Mouse (Mus musculus) hindbrain, embryonic 15.5 days (tissue): ENCODE data around the gene Trpc7. TPM values are rescaled to one million over a fixed set of nuclear protein-coding genes. Genes with fewer than 3 reads are reported as not detected.

Experiments used
- ATAC-seq: fragments of 200-750 bp; cut with Nextera tagmentation; 2 replicates; pipeline ENCODE4 v1.8.0; 2017; ENCODE audit warnings: low read depth, moderate number of reproducible peaks, moderate TSS enrichment; ENCODE audit not compliant: low FRiP score
- H3K27ac ChIP-seq: fragments of 300-500 bp; sonication (generic); replicated peaks from 2 replicates; pipeline ENCODE4 v1.5.1; 2015; ENCODE audit warnings: mild to moderate bottlenecking, inconsistent platforms
- H3K27me3 ChIP-seq: fragments of 300-500 bp; sonication (generic); 2 replicates; pipeline ENCODE4 v1.6.1; 2015; ENCODE audit warnings: control low read depth, inconsistent platforms
- H3K36me3 ChIP-seq: fragments of 300-500 bp; sonication (generic); 2 replicates; pipeline ENCODE4 v1.6.1; 2015; ENCODE audit warnings: control low read depth, inconsistent platforms
- H3K4me1 ChIP-seq: fragments of 300-500 bp; sonication (generic); replicated peaks from 2 replicates; pipeline ENCODE4 v1.6.1; 2015; ENCODE audit warnings: control low read depth, inconsistent platforms
- H3K4me2 ChIP-seq: fragments of 300-500 bp; sonication (generic); 2 replicates; pipeline ENCODE4 v1.6.1; 2015; ENCODE audit warnings: moderate library complexity, mild to moderate bottlenecking, inconsistent platforms
- H3K4me3 ChIP-seq: fragments of 300-500 bp; sonication (generic); 2 replicates; pipeline ENCODE4 v1.5.1; 2015; ENCODE audit warnings: mild to moderate bottlenecking, inconsistent platforms
- H3K9ac ChIP-seq: fragments of 300-500 bp; sonication (generic); 2 replicates; pipeline ENCODE4 v1.6.1; 2015; ENCODE audit warnings: inconsistent platforms
- H3K9me3 ChIP-seq: fragments of 300-500 bp; sonication (generic); 2 replicates; pipeline ENCODE4 v1.6.1; 2016; ENCODE audit warnings: control low read depth, inconsistent platforms
- WGBS: fragments of 180-500 bp; shearing (Covaris S2); methylation state at CpG from one replicate; pipeline ENCODE4 v1.1.7; 2015; 5-methylcytosine and 5-hydroxymethylcytosine counted together
- polyA plus RNA-seq: library from polyadenylated mRNA; unstranded; fragments of >200 nt; fragmentation: Nextera tagmentation; extraction: Ambion mirVana; gene quantifications from 2 replicates; pipeline ENCODE4 v1.2.1, GENCODE M21; 2015

Trpc7 gene
- polyA plus RNA-seq, 1 experiment from 2014 or later: 5.6 TPM

DNA sequence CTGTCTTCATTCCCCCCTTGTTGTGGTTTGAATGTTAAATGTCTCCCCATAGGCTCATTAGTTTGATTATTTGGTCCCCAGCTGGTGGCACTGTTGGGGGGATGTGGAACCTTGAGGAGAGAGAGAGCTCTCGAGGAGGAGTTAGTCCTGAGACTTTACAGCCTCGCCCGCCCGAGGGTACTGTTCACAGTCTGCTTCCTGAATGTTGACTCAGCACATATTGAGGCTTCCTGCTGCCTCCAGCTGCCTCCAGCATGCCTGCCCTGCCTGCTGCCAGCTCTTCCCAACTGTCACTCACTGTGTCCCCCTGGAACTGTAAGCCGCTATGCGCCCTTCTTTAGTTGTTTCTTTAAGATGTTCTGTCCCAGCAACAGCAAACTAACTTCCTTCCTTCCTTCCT is 31.2 kb downstream of the Trpc7 start:
- Histone ChIP-seq H3K4me2 (no peak overlapping the region), H3K9ac (no peak overlapping the region), H3K27ac (no peak overlapping the region), H3K4me3 (no peak overlapping the region), H3K4me1 (0 out of 2 replicates have a peak, but pooled peaks cover 3% of the 10 kb centered on the region), H3K9me3 (no peaks in the 10 kb centered on the region), H3K36me3 (no peaks in the 10 kb centered on the region), H3K27me3 (no peaks in the 10 kb centered on the region)
- no peak for ATAC-seq
- WGBS: 81% methylated on average over 6 of the region's 6 CpGs

DNA sequence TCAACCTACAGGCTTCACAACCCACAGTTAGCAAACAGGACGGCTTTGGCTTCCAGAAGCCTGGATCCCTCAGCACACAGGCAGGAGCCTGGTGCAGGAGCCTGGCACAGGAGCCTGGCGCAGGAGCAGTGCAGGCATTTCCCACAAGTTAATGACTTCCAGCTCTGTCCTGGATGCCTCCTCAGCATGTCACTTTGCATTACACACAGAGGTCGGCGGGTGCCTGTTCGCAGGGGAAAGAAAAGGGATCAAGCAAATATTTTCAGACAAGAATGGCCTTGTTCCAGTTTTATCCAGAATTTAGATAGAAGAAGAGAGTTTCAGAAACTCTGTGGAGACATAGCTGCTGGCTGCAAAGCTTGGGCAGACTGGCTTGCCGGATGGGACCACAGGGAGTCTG is 33.8 kb downstream of the Trpc7 start:
- Histone ChIP-seq H3K4me1 (0 out of 2 replicates have a peak, but pooled peaks cover 3% of the 10 kb centered on the region), H3K9me3 (no peaks in the 10 kb centered on the region), H3K9ac (no peak overlapping the region), H3K27me3 (no peaks in the 10 kb centered on the region), H3K36me3 (no peaks in the 10 kb centered on the region), H3K4me3 (no peak overlapping the region), H3K27ac (no peak overlapping the region), H3K4me2 (no peak overlapping the region)
- 47% methylated on average over 6 of the region's 6 CpGs for WGBS
- no peak for ATAC-seq

DNA sequence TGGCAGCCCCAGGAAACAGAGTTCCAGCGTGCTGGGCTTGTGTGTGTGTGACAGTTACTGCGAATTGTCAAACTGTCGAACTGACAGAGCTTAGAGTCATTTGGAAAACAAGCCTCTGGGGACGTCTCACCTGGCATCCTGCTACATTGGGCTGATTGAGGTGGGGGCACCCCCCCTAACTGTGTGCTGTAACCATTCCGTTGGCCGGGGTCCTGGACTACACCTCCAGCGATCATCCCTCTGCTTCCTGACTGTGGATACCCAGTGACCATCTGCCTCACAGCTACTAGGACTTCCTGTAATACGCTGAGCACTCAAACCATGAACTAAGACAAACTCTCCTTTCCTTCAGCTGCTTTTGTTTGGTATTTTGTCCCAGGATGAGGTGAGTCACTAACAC is 41.3 kb downstream of the Trpc7 start:
- no peak for ATAC-seq
- Histone ChIP-seq H3K36me3 (no peaks in the 10 kb centered on the region), H3K9me3 (no peaks in the 10 kb centered on the region), H3K27me3 (no peaks in the 10 kb centered on the region), H3K9ac (no peak overlapping the region), H3K27ac (no peak overlapping the region), H3K4me3 (no peak overlapping the region), H3K4me1 (0 out of 2 replicates have a peak, but pooled peaks cover 3% of the 10 kb centered on the region), H3K4me2 (no peak overlapping the region)
- WGBS: 75% methylated on average over 8 of the region's 8 CpGs

DNA sequence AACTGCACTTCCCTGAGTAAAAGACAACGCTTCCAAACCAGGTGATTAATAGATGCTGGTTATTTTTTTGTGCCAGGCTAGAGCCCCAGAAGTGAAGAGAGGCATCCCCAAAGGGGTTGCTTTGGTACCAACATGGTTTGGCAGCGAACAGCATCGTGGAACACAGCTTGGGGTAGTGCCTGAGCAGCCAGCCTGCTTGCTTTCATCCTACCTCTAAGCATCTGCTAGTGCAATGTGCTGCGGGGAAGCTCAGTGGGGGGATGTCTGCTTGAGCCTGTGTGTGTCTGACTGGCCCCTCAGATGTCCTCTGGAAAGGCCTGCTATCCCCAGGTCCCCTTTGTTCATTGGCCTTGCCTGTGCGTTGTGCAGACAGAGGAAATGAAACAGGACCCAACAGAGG is 42.4 kb downstream of the Trpc7 start:
- Histone ChIP-seq H3K9ac (no peak overlapping the region), H3K9me3 (no peaks in the 10 kb centered on the region), H3K36me3 (no peaks in the 10 kb centered on the region), H3K4me2 (no peak overlapping the region), H3K27me3 (no peaks in the 10 kb centered on the region), H3K4me3 (no peak overlapping the region), H3K27ac (no peak overlapping the region), H3K4me1 (0 out of 2 replicates have a peak, but pooled peaks cover 3% of the 10 kb centered on the region)
- ATAC-seq: no peak
- 36% methylated on average over 5 of the region's 5 CpGs for WGBS

DNA sequence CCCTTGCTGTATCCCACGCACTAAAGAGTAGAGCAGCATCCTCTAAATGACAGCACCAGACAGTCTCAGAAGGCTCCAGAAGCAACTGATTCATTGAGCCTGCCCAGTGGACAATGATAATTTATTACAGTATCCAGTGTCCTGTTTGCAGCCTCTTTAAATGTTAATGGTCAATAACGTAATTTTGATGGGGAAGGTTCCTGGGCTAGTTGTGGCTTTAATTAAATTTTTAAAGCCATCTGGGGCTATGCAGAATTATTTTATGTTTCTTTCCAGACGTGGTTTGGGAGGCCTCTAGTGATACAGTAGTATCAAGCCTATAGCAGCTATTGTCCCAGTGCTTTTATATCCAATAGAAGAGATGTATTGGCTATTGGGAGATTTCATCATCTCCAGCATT is 49.9 kb downstream of the Trpc7 start:
- H3K27ac ChIP-seq: no peak overlapping the region
- H3K4me2 ChIP-seq: no peak overlapping the region
- H3K9me3 ChIP-seq: no peaks in the 10 kb centered on the region
- no peaks in the 10 kb centered on the region for H3K4me1 ChIP-seq
- no peak overlapping the region for H3K9ac ChIP-seq
- no peaks in the 10 kb centered on the region for H3K36me3 ChIP-seq
- WGBS: 79% methylated on average over 3 of the region's 3 CpGs
- no peak overlapping the region for H3K4me3 ChIP-seq
- H3K27me3 ChIP-seq: no peaks in the 10 kb centered on the region
- no peak for ATAC-seq

DNA sequence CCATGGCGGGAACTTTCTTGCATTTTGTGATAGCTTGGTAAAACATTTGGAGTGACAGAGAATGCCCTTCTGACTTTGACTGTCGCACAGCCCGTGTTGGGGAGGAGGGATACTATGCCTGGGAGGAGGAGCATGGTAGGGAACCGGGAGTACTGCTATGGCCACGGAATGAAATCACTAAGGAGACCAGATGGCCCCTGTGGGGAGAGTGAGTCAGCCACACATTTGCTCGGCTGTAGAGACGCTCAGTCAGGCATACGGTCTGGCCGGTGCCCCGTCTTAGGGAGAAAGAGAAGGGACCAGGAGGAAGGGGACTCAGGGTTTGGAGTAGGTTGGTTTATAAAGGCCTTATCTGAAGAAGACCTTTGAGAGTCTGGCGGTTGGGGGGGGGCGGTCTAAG is 80.3 kb downstream of the Trpc7 start:
- no peak overlapping the region for H3K9ac ChIP-seq
- no peaks in the 10 kb centered on the region for H3K4me1 ChIP-seq
- no peak overlapping the region for H3K4me3 ChIP-seq
- no peak overlapping the region for H3K4me2 ChIP-seq
- WGBS: 78% methylated on average over 12 of the region's 12 CpGs
- no peaks in the 10 kb centered on the region for H3K9me3 ChIP-seq
- H3K27ac ChIP-seq: no peak overlapping the region
- ATAC-seq: no peak
- no peaks in the 10 kb centered on the region for H3K27me3 ChIP-seq
- no peaks in the 10 kb centered on the region for H3K36me3 ChIP-seq

DNA sequence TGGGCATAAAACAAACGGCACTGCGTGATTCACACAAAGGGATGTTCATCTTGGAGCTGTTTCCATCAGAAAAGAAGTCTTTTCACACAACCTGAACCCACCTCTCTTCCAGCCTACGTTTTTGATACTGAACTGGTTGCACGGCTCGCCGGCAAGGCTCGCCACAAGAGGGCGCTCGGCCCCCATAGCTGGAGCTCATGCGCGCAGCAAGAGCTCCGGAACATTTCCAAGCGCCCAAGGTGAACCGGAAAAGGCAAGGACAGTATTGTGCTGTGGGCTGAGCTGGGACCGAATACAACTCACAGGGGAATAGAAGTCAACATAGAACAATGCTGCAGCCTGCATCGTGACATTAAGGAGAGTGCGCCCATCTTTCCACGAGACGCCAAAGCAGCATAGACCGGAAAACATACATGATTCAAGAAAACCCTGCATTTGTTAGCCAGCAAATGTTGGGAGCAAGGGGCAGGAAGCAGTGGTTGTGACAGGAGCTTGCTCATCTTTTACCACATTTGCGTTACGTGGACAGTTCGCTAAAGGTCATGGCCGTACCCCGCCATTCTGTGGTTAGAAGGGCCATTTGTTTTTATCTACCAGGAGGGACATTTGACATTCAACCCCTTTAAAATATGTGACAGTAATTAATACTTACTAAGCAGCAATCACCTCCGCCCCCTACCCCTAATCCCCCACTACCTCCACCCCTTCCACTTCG is 88.9 kb downstream of the Trpc7 start:
- H3K4me3 ChIP-seq: peak overlapping the region; percentile 25
- peaks cover 7% of the 10 kb centered on the region for H3K4me1 ChIP-seq
- H3K27ac ChIP-seq: peak overlapping the region; percentile 41
- H3K9ac ChIP-seq: peak overlapping the region; percentile 20
- H3K36me3 ChIP-seq: no peaks in the 10 kb centered on the region
- no peaks in the 10 kb centered on the region for H3K9me3 ChIP-seq
- H3K4me2 ChIP-seq: peak overlapping the region; percentile 55
- WGBS: 13% methylated on average over 27 of the region's 27 CpGs
- 0 out of 2 replicates have a peak, but pooled peaks cover 3% of the 10 kb centered on the region for H3K27me3 ChIP-seq
- peak; percentile 69 for ATAC-seq

DNA sequence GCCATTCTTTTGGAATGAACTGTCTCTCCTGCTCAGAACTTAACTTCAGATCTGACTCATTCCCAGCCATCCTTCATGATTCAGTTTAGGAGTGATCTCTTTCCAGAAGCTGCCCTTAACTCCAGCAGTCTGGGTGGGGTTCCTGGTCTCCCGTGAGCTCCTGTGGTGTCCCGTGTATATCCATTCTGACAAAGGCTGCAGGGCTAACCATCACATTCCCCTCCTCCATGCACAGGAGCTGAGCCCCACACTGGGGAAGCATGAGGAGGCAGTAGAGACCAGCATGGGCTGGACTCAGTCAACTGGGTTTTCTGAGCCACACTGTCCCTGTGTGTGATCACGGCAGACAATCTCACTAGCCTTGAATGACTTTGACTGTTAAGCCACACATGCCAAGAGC is 90.7 kb downstream of the Trpc7 start:
- H3K36me3 ChIP-seq: no peaks in the 10 kb centered on the region
- no peaks in the 10 kb centered on the region for H3K9me3 ChIP-seq
- ATAC-seq: no peak
- peak overlapping the region; percentile 34; the same call in 1 of the 2 replicates for H3K27ac ChIP-seq
- no peak overlapping the region for H3K4me2 ChIP-seq
- no peak overlapping the region for H3K9ac ChIP-seq
- 90% methylated on average over 3 of the region's 3 CpGs for WGBS
- no peak overlapping the region for H3K4me3 ChIP-seq
- H3K27me3 ChIP-seq: 0 out of 2 replicates have a peak, but pooled peaks cover 3% of the 10 kb centered on the region
- H3K4me1 ChIP-seq: peaks cover 7% of the 10 kb centered on the region

DNA sequence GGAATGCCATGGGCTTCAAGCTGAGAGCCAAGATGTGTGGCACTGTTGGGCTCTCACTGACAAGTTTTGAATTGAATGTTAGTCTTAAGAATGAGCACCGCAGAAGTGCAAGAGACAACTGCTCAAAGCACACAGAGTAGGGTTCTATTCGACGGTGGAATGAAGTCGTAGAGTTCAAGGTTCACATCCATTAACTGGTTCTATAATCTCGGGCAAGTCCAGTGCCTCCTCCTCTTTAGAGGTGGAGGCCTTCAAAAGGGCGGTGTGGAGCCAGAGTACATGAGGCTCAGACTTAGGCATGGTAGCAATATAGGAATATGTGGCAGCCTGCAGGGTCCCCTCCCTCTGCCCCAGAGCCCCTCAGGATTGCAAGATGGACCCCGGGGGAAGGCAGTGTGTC is 98.3 kb downstream of the Trpc7 start:
- 83% methylated on average over 7 of the region's 7 CpGs for WGBS
- H3K4me3 ChIP-seq: no peak overlapping the region
- no peak overlapping the region for H3K9ac ChIP-seq
- H3K36me3 ChIP-seq: no peaks in the 10 kb centered on the region
- no peaks in the 10 kb centered on the region for H3K27me3 ChIP-seq
- no peak overlapping the region for H3K27ac ChIP-seq
- peaks cover 16% of the 10 kb centered on the region for H3K4me1 ChIP-seq
- ATAC-seq: no peak
- H3K9me3 ChIP-seq: no peaks in the 10 kb centered on the region
- H3K4me2 ChIP-seq: no peak overlapping the region

DNA sequence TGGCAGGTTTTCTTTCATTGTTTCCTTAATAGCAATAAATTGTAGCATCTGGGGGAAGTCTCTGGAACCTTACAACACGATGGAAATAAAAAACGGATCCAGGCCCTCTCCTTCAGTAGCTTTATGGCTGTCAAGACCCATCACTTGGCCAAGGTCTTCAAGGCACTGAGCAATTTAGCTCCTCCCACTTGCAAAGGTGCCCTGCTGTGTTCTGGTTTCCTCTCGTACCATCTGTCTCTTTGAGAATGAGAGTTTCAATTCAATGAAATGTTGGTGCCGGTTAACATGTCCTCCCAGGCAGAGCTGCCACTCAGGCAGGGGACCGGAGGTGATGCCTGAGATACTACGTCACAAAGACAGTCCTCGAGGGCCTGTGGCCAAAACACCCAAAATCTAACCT is 100.3 kb downstream of the Trpc7 start:
- Histone ChIP-seq H3K4me1 (peaks cover 16% of the 10 kb centered on the region), H3K9me3 (no peaks in the 10 kb centered on the region), H3K27ac (no peak overlapping the region), H3K4me2 (no peak overlapping the region), H3K27me3 (no peaks in the 10 kb centered on the region), H3K36me3 (no peaks in the 10 kb centered on the region), H3K4me3 (no peak overlapping the region), H3K9ac (no peak overlapping the region)
- WGBS: 66% methylated on average over 7 of the region's 7 CpGs
- no peak for ATAC-seq

DNA sequence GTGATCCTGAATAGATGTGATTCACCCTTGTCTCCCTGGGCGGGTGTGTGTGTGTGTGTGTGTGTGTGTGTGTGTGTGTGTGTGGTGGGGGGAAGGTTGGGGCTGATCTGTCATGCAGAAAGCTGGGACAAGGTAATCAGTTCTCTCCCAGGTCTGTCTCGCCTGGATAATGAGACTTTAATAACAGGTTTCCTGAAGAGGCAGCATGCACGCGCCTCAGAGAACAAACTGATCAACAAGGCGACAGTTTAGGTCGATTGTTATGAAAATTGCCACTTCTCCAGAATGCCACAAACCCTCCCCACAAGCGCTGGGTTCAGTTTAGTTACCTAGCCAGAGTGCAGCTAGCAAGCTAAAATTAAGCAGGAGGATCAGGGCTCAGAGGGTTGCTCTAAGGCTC is 101.4 kb downstream of the Trpc7 start:
- 0 out of 2 replicates have a peak overlapping the region, but pooled peaks have one; percentile 0 for H3K27ac ChIP-seq
- H3K36me3 ChIP-seq: no peaks in the 10 kb centered on the region
- no peak overlapping the region for H3K4me3 ChIP-seq
- WGBS: 26% methylated on average over 7 of the region's 7 CpGs
- no peaks in the 10 kb centered on the region for H3K9me3 ChIP-seq
- no peak for ATAC-seq
- no peaks in the 10 kb centered on the region for H3K27me3 ChIP-seq
- no peak overlapping the region for H3K9ac ChIP-seq
- peaks cover 16% of the 10 kb centered on the region for H3K4me1 ChIP-seq
- H3K4me2 ChIP-seq: no peak overlapping the region

DNA sequence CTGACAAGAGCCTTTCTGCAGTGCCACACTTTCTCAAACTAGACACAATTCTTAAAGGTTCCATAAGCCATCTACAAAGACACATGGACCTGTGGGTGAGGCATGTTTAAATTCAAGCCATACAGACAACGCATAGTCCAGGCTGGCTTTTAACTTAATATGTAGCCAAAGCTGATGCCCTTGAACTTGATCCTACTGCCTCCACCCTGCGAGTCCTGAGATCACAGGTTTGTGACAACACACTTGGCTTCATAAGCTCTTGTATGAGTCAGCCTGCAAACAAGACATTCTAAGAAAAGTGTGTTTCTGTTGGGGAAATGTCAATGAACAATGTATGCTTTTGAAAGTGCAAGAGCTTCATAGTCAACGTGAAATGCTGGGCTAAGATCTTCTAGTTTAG is 102.9 kb downstream of the Trpc7 start:
- Histone ChIP-seq H3K36me3 (no peaks in the 10 kb centered on the region), H3K27me3 (no peaks in the 10 kb centered on the region), H3K4me1 (peaks cover 16% of the 10 kb centered on the region), H3K4me3 (no peak overlapping the region), H3K9me3 (no peaks in the 10 kb centered on the region), H3K4me2 (no peak overlapping the region), H3K9ac (no peak overlapping the region), H3K27ac (no peak overlapping the region)
- no peak for ATAC-seq
- 92% methylated on average over 3 of the region's 3 CpGs for WGBS

DNA sequence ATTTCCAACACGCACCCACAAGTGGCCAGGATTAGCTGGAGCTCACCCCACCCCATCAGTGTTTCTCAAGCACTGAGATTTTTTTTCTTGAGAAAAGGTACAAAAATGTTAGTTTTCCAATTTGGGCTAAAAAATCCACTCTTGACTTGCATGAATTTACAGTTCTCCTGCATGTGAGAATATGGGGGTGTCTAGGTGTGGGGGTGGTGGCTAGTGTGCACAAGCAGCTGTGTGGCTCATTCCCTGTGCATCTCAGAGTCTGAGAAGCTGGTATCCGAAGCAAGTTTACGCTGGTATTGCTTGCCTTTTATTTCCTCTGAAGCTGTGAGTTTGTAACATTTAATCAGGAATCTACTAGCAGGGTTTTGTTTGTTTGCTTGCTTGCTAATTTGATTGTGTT is 105.1 kb downstream of the Trpc7 start:
- H3K4me2 ChIP-seq: no peak overlapping the region
- no peak overlapping the region for H3K9ac ChIP-seq
- H3K27ac ChIP-seq: no peak overlapping the region
- H3K4me1 ChIP-seq: peaks cover 16% of the 10 kb centered on the region
- no peaks in the 10 kb centered on the region for H3K9me3 ChIP-seq
- no peak overlapping the region for H3K4me3 ChIP-seq
- no peak for ATAC-seq
- 94% methylated on average over 3 of the region's 3 CpGs for WGBS
- H3K36me3 ChIP-seq: no peaks in the 10 kb centered on the region
- no peaks in the 10 kb centered on the region for H3K27me3 ChIP-seq
